In genomic region chr11:104589570-104589969, GRCm38 (mm10) we compare ENCODE assay signal across 4 mouse cellular contexts.
"Had no signal": no experiment of that assay in that cellular context is flagged by ENCODE, and none has a peak within 500 bp of the region (broad histone marks: within the 10 kb centered on the region; RNA-seq: fewer than 3 reads in every experiment).

No protein-coding gene starts in this region.

- H3K4me2 ChIP-seq: neural tube, embryonic 13.5 days; neural tube, embryonic 15.5 days; stomach, embryonic 15.5 days had no signal

- H3K27me3 ChIP-seq: neural tube, embryonic 13.5 days; neural tube, embryonic 15.5 days; stomach, embryonic 15.5 days had no signal

- H3K36me3 ChIP-seq: neural tube, embryonic 13.5 days; neural tube, embryonic 15.5 days; stomach, embryonic 15.5 days had no signal

- H3K4me1 ChIP-seq: neural tube, embryonic 13.5 days; neural tube, embryonic 15.5 days had no signal

- H3K4me3 ChIP-seq: neural tube, embryonic 13.5 days; neural tube, embryonic 15.5 days; stomach, embryonic 15.5 days had no signal

- H3K9ac ChIP-seq: neural tube, embryonic 13.5 days; neural tube, embryonic 15.5 days; stomach, embryonic 15.5 days had no signal

- H3K9me3 ChIP-seq: stomach, embryonic 15.5 days had no signal

- H3K27ac ChIP-seq: neural tube, embryonic 13.5 days; neural tube, embryonic 15.5 days; stomach, embryonic 15.5 days; stomach, postnatal 0 days had no signal
